Mouse (Mus musculus): ENCODE measurements around the gene Xxylt1.

- no peak for TF ChIP-seq GATA1 (IDR thresholded peaks at IDR 0.05; ENCODE audit: borderline replicate concordance, low read length)
- TF ChIP-seq FLI1 (IDR thresholded peaks at IDR 0.05; ENCODE audit: low read length): no peak
Observed at GRCm38 (mm10) chr16:31080573-31081051, 620 bp downstream of the Xxylt1 start.

All from megakaryocyte, embryonic 14.5 days (primary cell).